Mouse (Mus musculus) mature B cell (primary cell): ENCODE measurements around the gene Figla.

Source experiments
- in situ Hi-C: fragments of 300-500 bp; cut with MboI; formaldehyde crosslinking; loops from 2 replicates; pipeline ENCODE4 v1.14.3; 2019

Gene Figla

DNA sequence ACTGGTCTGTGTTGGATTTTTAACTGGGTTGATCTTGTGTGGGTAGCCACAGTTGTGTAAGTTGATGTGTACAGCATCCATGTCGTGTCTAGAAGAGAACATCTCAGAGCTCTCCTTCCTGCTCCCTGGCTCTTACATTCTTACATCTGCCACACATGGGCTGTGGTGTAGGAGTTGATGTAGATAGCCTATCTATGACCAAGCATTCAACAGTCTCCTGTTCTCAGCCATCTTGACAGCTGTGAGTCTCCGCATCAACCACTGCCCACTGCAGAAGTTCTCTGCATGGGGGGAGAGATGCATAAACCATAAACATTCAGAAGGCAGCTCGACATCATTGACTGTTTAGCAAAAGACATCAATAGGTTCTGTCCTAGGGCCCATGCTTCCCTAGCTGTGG is 53.9 kb downstream of the Figla start:
- in situ Hi-C loops: no loop called here

DNA sequence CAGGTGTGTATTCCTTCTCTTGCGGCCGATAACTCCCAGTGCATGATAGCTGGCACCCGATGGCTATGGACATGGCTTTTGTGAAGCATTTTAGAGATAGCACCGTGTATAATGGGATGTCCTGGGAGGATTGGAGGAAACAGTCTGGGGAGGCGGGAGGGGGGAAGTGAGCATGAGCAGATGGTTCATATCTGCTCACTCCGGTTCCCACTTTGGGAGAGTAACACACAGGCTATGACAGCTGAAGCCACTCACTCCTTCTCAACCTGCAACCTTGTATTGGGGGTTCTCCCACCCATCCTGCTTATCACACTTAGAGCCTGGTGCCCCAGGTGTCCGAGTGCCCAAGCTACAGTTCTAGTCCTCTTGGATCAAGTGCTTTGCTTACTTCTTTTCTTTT is 54.3 kb downstream of the Figla start:
- in situ Hi-C loops: no loop called here
